Mouse (Mus musculus) hindbrain, embryonic 16.5 days (tissue): Measurements from ENCODE around the gene Nt5c1a. TPM values are rescaled to one million over a fixed set of nuclear protein-coding genes. Genes with fewer than 3 reads are reported as not detected.
"Not testable (repeated sequence)": the region's sequence is repeated elsewhere in the genome, so short reads cannot be mapped to it uniquely, and the experiment has no call there.

Source experiments
- ATAC-seq: fragments of 200-750 bp; cut with Nextera tagmentation; 2 replicates; pipeline ENCODE4 v1.8.0; 2017; ENCODE audit warnings: moderate TSS enrichment, moderate library complexity
- H3K27ac ChIP-seq: fragments of 300-500 bp; sonication (generic); 2 replicates; pipeline ENCODE4 v1.5.1; 2014; ENCODE audit warnings: low read depth, mild to moderate bottlenecking, control low read depth, low read length, moderate library complexity
- H3K27me3 ChIP-seq: fragments of 300-500 bp; sonication (generic); replicated peaks from 2 replicates; pipeline ENCODE4 v1.6.1; 2014; ENCODE audit warnings: low read length; ENCODE audit not compliant: control insufficient read depth, insufficient read depth
- H3K36me3 ChIP-seq: fragments of 300-500 bp; sonication (generic); 2 replicates; pipeline ENCODE4 v1.6.1; 2014; ENCODE audit warnings: mild to moderate bottlenecking, low read length, moderate library complexity, mixed read lengths; ENCODE audit not compliant: control insufficient read depth, insufficient read depth
- H3K4me1 ChIP-seq: fragments of 300-500 bp; sonication (generic); 2 replicates; pipeline ENCODE4 v1.6.1; 2014; ENCODE audit warnings: low read depth, low read length; ENCODE audit not compliant: control insufficient read depth, insufficient read depth
- H3K4me2 ChIP-seq: fragments of 300-500 bp; sonication (generic); 2 replicates; pipeline ENCODE4 v1.6.1; 2014; ENCODE audit warnings: mild to moderate bottlenecking, low read length, control low read depth, moderate library complexity
- H3K4me3 ChIP-seq: fragments of 300-500 bp; sonication (generic); 2 replicates; pipeline ENCODE4 v1.5.1; 2014; ENCODE audit warnings: mild to moderate bottlenecking, low read length, control low read depth, moderate library complexity
- H3K9ac ChIP-seq: fragments of 300-500 bp; sonication (generic); 2 replicates; pipeline ENCODE4 v1.6.1; 2014; ENCODE audit warnings: low read depth, mild to moderate bottlenecking, control low read depth, low read length, moderate library complexity
- H3K9me3 ChIP-seq: fragments of 300-500 bp; sonication (generic); 2 replicates; pipeline ENCODE4 v1.6.1; 2014; ENCODE audit warnings: mild to moderate bottlenecking, low read length, moderate library complexity; ENCODE audit not compliant: control insufficient read depth
- WGBS: fragments of 180-500 bp; shearing (Covaris S2); extraction: QIAGEN DNeasy Blood & Tissue Kit; methylation state at CpG from one replicate; pipeline ENCODE4 v1.1.7; 2014; 5-methylcytosine and 5-hydroxymethylcytosine counted together
- polyA plus RNA-seq: library from polyadenylated mRNA; unstranded; fragments of >200 nt; fragmentation: Nextera tagmentation; extraction: Ambion mirVana; gene quantifications from 2 replicates; pipeline ENCODE4 v1.2.1, GENCODE M21; 2015

The Nt5c1a gene
- polyA plus RNA-seq: 0.16 TPM in 1 of 2 replicates, not detected in the other

DNA sequence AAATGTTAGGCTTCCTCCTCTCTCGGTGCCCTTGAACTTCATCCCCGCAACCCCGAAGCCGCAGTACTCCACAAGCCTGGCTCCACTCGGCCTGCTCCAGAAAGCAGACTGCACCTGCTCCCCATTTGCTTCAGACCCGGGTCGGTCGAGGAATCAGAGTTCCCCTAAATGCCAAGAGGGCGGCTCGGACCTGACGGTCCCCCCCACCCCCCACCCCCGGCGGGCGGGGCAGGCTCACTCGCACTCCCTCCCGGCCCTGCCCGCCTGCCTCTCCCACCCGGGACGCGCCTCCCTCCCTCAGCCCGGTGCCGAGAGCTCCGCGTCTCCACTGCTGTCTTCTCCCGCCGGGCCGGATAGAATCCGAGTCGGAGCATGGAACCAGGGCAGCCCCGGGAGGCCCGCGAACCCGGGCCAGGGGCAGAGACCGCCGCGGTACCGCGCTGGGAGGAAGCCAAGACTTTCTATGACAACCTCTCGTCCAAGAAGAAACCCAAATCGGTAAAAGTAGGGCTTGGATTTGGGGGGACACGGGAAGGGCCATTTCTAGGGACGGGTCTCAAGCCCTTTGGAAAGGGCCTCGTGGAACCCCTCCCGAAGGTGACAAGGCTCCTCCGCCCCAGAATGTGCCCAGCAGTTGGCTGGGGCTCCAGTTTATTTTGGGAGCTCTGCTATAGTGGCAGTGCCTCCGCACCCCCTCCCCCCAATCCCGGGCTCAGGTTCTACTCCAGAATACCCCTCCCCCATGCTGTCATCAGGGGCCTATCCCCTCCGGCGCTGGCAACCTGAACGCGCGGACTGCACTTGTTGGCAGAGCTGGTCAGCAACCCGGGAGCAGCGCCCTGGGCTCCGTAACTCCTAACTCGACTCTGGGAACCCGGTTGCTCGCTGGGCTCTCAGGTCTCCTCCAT, at the start of gene Nt5c1a:
Gene Nt5c1a (plus strand): TSS at position 319 of the 908 bp plus-strand sequence.
- under 1% methylated on average over 53 of the region's 58 CpGs for WGBS
- Histone ChIP-seq H3K4me1 (peaks cover 13% of the 10 kb centered on the region; the same call in 1 of the 2 replicates), H3K27ac (no peak within 1 kb of the TSS), H3K4me3 (peak within 1 kb of the TSS; percentile 47), H3K4me2 (peak within 1 kb of the TSS; percentile 91), H3K9ac (peak within 1 kb of the TSS; percentile 65), H3K27me3 (peaks cover 12% of the 10 kb centered on the region), H3K9me3 (no peaks in the 10 kb centered on the region), H3K36me3 (no peaks in the 10 kb centered on the region)
- ATAC-seq: peak; percentile 55

DNA sequence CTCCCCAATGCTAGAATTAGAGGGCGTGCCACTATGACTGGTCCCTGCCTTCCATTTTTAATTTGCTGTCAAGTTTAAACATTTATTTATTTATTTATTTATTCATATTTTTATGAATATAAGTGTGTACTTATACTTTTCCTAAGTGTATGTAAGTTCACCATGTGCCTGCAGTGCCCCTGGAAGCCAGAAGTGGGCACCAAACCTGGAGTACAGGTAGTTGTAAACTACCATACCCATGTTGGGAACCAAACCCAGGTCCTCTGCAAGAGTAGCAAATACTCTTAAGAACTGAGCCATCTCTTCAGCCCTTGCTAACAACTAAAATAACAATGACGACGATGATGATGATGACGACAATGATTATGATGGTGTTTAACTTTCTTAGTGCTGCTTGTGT, 49.3 kb upstream of the Nt5c1a start:
- ATAC-seq: no peak
- Histone ChIP-seq H3K9ac (no peak overlapping the region), H3K27ac (no peak overlapping the region), H3K4me2 (no peak overlapping the region), H3K9me3 (no peaks in the 10 kb centered on the region), H3K27me3 (no peaks in the 10 kb centered on the region), H3K4me1 (no peaks in the 10 kb centered on the region), H3K36me3 (no peaks in the 10 kb centered on the region), H3K4me3 (no peak overlapping the region)
- 82% methylated on average over 4 of the region's 4 CpGs for WGBS

DNA sequence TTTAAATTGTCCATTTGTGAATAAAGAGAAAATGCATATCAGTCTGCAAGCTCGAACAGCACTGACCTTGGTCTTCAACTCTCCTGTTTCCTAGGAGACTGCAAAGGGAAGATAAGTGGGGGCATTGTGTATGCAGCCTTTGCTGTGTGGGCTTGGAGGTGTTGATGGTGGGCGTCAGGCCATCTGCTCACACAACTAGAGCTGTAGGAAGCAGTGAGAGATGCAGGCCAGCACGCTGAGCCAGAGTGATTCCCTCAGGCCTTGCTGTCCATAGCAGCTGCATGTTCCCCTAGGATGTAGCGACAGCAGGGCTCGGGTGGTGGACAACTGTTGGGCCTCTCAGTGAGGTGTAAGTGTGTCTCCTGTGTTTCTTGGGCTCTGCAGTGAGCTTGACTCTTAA, 48.3 kb upstream of the Nt5c1a start:
- no peaks in the 10 kb centered on the region for H3K9me3 ChIP-seq
- H3K9ac ChIP-seq: no peak overlapping the region
- ATAC-seq: no peak
- H3K4me3 ChIP-seq: no peak overlapping the region
- H3K36me3 ChIP-seq: no peaks in the 10 kb centered on the region
- no peak overlapping the region for H3K4me2 ChIP-seq
- no peaks in the 10 kb centered on the region for H3K27me3 ChIP-seq
- WGBS: 42% methylated on average over 5 of the region's 5 CpGs
- no peaks in the 10 kb centered on the region for H3K4me1 ChIP-seq
- H3K27ac ChIP-seq: no peak overlapping the region

DNA sequence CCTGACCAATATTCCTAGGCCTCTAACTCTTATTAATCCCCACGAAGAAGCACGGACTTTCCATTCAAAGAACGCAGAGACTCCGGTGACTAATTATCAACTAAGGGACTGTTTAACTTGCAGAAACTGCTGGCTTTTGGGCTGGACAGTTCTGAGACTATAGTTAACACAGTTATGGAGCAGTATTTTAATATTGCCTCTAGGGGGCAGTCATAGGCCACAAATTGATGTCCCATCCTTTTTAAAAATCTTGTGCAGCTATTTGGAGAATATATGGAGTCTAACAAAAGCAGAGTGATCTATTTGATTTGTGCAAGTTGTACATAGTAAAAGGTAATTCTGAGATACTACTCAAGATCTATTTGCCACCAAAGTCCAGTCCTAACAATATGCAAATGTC, 46.3 kb upstream of the Nt5c1a start:
- Histone ChIP-seq H3K9ac (no peak overlapping the region), H3K27me3 (no peaks in the 10 kb centered on the region; the same call in 1 of the 2 replicates), H3K27ac (no peak overlapping the region), H3K36me3 (no peaks in the 10 kb centered on the region), H3K4me2 (no peak overlapping the region), H3K4me3 (no peak overlapping the region), H3K9me3 (no peaks in the 10 kb centered on the region), H3K4me1 (no peaks in the 10 kb centered on the region)
- 31% methylated on average over 4 of the region's 4 CpGs for WGBS
- 0 out of 2 replicates have a peak, but pooled peaks have one; percentile 40 for ATAC-seq

DNA sequence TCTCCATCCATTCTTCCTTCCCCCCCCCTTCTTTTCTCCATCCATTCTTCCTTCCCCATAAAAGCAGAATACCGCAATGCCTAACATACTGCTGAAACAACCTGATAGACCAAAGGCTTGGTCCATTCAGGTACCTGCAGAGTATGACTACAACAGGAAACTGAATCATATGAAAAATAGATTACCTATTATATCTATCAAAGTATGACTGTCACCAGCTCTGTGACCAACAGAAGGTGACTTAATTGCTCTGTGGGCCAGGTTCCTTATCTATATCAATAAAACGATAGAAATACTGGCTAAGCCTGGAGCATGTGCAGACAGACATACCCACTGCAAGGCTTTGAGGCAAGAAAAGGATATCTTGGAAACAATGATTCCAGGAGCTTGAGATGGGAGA, 45.9 kb upstream of the Nt5c1a start:
- no peak overlapping the region for H3K27ac ChIP-seq
- H3K9me3 ChIP-seq: no peaks in the 10 kb centered on the region
- no peaks in the 10 kb centered on the region; the same call in 1 of the 2 replicates for H3K27me3 ChIP-seq
- H3K4me1 ChIP-seq: no peaks in the 10 kb centered on the region
- no peak overlapping the region for H3K9ac ChIP-seq
- ATAC-seq: no peak
- WGBS: 70% methylated on average over 2 of the region's 2 CpGs
- no peaks in the 10 kb centered on the region for H3K36me3 ChIP-seq
- no peak overlapping the region for H3K4me3 ChIP-seq
- H3K4me2 ChIP-seq: no peak overlapping the region

DNA sequence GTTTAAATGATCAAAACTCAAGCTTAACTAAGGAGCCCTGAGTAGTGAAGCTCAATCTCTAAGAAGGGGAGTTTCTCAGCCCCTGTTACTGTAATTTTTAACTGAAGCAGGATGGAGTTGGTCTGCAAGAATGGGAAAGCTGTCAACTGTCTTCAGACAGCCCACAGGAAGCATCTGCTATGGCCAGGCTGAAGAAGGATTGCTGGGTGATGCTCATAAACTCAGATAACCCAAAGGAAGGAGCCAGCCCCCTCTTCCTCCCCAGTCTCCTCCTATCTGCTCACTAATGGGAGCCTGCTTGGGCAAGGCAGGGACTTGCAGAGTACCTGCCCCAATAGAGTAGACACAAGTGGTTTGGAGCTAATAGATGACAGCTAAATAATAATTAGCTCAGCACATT, 45.5 kb upstream of the Nt5c1a start:
- H3K4me1 ChIP-seq: no peaks in the 10 kb centered on the region
- no peak overlapping the region for H3K4me3 ChIP-seq
- no peak for ATAC-seq
- H3K27me3 ChIP-seq: no peaks in the 10 kb centered on the region; the same call in 1 of the 2 replicates
- no peaks in the 10 kb centered on the region for H3K9me3 ChIP-seq
- no peak overlapping the region for H3K9ac ChIP-seq
- no peak overlapping the region for H3K4me2 ChIP-seq
- H3K27ac ChIP-seq: no peak overlapping the region
- H3K36me3 ChIP-seq: no peaks in the 10 kb centered on the region

DNA sequence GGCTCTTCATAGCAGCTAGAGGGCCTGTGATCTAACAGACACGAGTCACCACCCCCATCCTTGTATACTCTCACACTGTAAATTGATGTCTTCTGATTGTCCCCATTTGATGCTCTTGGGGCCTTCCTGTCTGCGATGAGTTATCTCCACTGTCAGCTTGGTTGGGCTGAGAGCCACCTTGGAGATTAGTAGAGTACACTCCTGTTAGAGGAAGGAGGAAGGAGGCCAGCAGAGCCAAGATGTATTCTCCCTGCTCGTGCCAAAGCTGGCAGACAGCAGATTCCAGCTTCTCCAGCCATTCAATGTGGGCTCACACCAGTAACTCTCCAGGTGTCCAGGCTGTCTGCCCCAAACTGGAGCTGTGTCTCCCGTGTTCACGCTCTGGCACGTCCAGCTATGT, 40.7 kb upstream of the Nt5c1a start:
- no peak overlapping the region for H3K4me3 ChIP-seq
- no peaks in the 10 kb centered on the region for H3K9me3 ChIP-seq

DNA sequence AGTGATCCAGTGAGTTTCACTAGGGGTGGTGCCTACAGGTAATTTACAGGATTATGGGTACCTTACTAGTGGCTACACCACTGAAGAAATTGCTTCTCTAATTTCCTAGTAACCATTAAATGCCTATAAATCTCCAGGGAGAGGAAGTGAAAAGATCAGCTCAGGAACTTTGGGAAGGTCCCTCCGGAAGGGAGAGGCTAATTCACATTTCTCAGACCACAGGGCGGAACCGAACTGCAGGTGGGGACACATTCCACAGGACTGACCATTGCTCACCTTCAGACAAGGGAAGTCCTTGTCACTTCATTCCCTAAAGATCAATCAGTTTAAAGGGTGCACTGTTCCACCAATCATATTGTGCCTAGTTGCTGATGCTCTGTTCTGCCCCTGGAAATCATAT, 40.1 kb upstream of the Nt5c1a start:
- not testable (repeated sequence) for H3K27me3 ChIP-seq, H3K4me1 ChIP-seq, H3K9me3 ChIP-seq, H3K36me3 ChIP-seq, H3K4me2 ChIP-seq, ATAC-seq, H3K4me3 ChIP-seq, H3K9ac ChIP-seq, H3K27ac ChIP-seq
- 79% methylated on average over 3 of the region's 3 CpGs for WGBS

More for the DNA sequence above, 40.7 kb upstream of the Nt5c1a start:
- H3K27ac ChIP-seq: no peak overlapping the region
- 76% methylated on average over 6 of the region's 6 CpGs for WGBS
- no peak for ATAC-seq
- H3K36me3 ChIP-seq: no peaks in the 10 kb centered on the region
- no peaks in the 10 kb centered on the region; the same call in 1 of the 2 replicates for H3K27me3 ChIP-seq
- H3K4me2 ChIP-seq: no peak overlapping the region
- H3K4me1 ChIP-seq: peaks cover 7% of the 10 kb centered on the region
- no peak overlapping the region for H3K9ac ChIP-seq

DNA sequence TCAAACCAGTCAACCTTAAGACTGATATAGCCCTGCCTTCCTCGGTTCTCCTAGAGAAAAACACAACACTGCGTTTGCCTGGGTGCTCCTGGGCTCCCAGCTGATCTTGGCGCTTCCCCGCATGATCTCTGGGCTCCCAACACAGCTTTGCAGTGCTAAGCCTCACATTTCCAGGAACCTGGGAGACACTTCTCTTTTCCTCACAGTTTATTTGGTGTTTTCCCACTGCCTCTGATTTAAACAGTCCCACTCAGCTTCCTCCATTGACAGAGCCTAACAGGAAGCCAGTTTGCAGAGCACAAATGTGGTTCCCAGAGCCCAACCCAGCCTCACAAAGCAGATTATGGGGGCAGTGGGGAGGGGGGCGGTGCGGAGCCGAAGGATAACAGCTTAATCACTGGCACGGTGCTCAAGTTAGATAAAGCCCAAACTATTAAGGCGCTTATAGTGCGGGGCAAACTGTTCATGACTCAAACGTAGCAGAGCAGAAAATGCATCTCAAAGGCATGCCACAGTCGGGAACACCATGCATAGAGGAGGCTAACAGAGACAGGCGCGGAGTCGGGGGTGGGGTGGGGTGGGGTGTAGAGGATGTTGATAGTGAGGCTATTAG, 38.9 kb upstream of the Nt5c1a start:
- no peak overlapping the region for H3K27ac ChIP-seq
- H3K4me3 ChIP-seq: no peak overlapping the region
- no peak overlapping the region for H3K9ac ChIP-seq
- 15% methylated on average over 15 of the region's 15 CpGs for WGBS
- 0 out of 2 replicates have a peak, but pooled peaks have one; percentile 34 for ATAC-seq
- peak overlapping the region; percentile 32 for H3K4me2 ChIP-seq
- no peaks in the 10 kb centered on the region for H3K9me3 ChIP-seq
- H3K4me1 ChIP-seq: peaks cover 7% of the 10 kb centered on the region
- no peaks in the 10 kb centered on the region; the same call in 1 of the 2 replicates for H3K27me3 ChIP-seq
- H3K36me3 ChIP-seq: no peaks in the 10 kb centered on the region
